Mouse (Mus musculus): ENCODE results near the gene Galnt16.

DNA sequence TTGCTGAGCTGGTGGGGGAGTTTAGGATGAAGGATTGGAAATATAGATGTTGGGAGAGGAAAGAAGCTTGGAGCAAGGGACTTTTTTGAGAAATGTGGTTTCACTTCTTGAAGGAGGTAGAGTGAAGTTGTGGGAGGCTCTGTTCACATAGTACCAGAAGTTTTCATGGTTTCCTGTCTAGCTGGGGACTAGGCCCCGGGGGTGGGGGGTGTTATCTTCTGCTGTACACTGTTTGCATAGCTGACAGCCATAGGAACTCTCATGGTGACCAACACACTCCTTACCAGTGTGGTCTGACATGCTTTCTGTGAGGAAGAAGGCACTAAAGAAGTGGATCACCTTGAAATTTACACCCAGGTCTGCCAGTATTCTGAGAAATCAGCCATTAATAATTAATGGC lies 22.4 kb upstream of the Galnt16 start:
- TF ChIP-seq FLI1 (IDR thresholded peaks at IDR 0.05; ENCODE audit: low read length) (no peak), GATA1 (IDR thresholded peaks at IDR 0.05; ENCODE audit: borderline replicate concordance, low read length) (no peak)
